Mouse (Mus musculus) forebrain, embryonic 16.5 days (tissue): Measurements from ENCODE around the gene L3mbtl1. TPM values are rescaled to one million over a fixed set of nuclear protein-coding genes. Genes with fewer than 3 reads are reported as not detected.
A peak's percentile ranks its signal among the peaks of the same experiment; 100 is the strongest.

Source experiments
- ATAC-seq: fragments of 200-750 bp; cut with Nextera tagmentation; 2 replicates; pipeline ENCODE4 v1.8.0; 2017; ENCODE audit warnings: mild to moderate bottlenecking, moderate library complexity
- H3K27ac ChIP-seq: fragments of 300-500 bp; sonication (generic); 2 replicates; pipeline ENCODE4 v1.5.1; 2014; ENCODE audit warnings: low read length, control low read depth
- H3K27me3 ChIP-seq: fragments of 300-500 bp; sonication (generic); replicated peaks from 2 replicates; pipeline ENCODE4 v1.6.1; 2014; ENCODE audit warnings: low read length; ENCODE audit not compliant: control insufficient read depth, insufficient read depth
- H3K36me3 ChIP-seq: fragments of 300-500 bp; sonication (generic); 2 replicates; pipeline ENCODE4 v1.6.1; 2014; ENCODE audit not compliant: control insufficient read depth, insufficient read depth
- H3K4me1 ChIP-seq: fragments of 300-500 bp; sonication (generic); replicated peaks from 2 replicates; pipeline ENCODE4 v1.6.1; 2014; ENCODE audit warnings: low read length; ENCODE audit not compliant: control insufficient read depth, insufficient read depth
- H3K4me2 ChIP-seq: fragments of 300-500 bp; sonication (generic); 2 replicates; pipeline ENCODE4 v1.6.1; 2014; ENCODE audit warnings: mild to moderate bottlenecking, low read length, control low read depth
- H3K4me3 ChIP-seq: fragments of 300-500 bp; sonication (generic); replicated peaks from 2 replicates; pipeline ENCODE4 v1.5.1; 2014; ENCODE audit warnings: mild to moderate bottlenecking, low read length, control low read depth
- H3K9ac ChIP-seq: fragments of 300-500 bp; sonication (generic); replicated peaks from 2 replicates; pipeline ENCODE4 v1.6.1; 2014; ENCODE audit warnings: low read depth, low read length, control low read depth
- H3K9me3 ChIP-seq: fragments of 300-500 bp; sonication (generic); 2 replicates; pipeline ENCODE4 v1.6.1; 2016; ENCODE audit warnings: low read length; ENCODE audit not compliant: control insufficient read depth
- WGBS: fragments of 180-500 bp; shearing (Covaris S2); extraction: QIAGEN DNeasy Blood & Tissue Kit; methylation state at CpG from one replicate; pipeline ENCODE4 v1.1.7; 2014; 5-methylcytosine and 5-hydroxymethylcytosine counted together
- polyA plus RNA-seq: library from polyadenylated mRNA; unstranded; fragments of >200 nt; fragmentation: Nextera tagmentation; extraction: Ambion mirVana; gene quantifications from 2 replicates; pipeline ENCODE4 v1.2.1, GENCODE M21; 2015

The L3mbtl1 gene
- polyA plus RNA-seq, 1 experiment from 2014 or later: 2.1 TPM

GRCm38 (mm10) chr2:162932706-162933105 lies 10.6 kb upstream of the L3mbtl1 start:
- Histone ChIP-seq H3K27me3 (no peaks in the 10 kb centered on the region), H3K9ac (no peak overlapping the region), H3K4me1 (peaks cover 19% of the 10 kb centered on the region), H3K27ac (no peak overlapping the region), H3K9me3 (no peaks in the 10 kb centered on the region), H3K4me2 (peak overlapping the region; percentile 71), H3K36me3 (peaks cover 34% of the 10 kb centered on the region), H3K4me3 (peak overlapping the region; percentile 100)
- no peak for ATAC-seq
- 51% methylated on average over 4 of the region's 4 CpGs for WGBS

GRCm38 (mm10) chr2:162934421-162934820 lies 8.9 kb upstream of the L3mbtl1 start:
- Histone ChIP-seq H3K4me2 (no peak overlapping the region), H3K9me3 (no peaks in the 10 kb centered on the region), H3K27ac (no peak overlapping the region), H3K36me3 (peaks cover 46% of the 10 kb centered on the region), H3K4me1 (peaks cover 19% of the 10 kb centered on the region), H3K4me3 (no peak overlapping the region), H3K27me3 (no peaks in the 10 kb centered on the region), H3K9ac (no peak overlapping the region)
- WGBS: 95% methylated on average over 19 of the region's 19 CpGs
- ATAC-seq: no peak

- no peak overlapping the region for H3K4me2 ChIP-seq
- no peaks in the 10 kb centered on the region for H3K9me3 ChIP-seq
- H3K9ac ChIP-seq: no peak overlapping the region
- peaks cover 15% of the 10 kb centered on the region for H3K4me1 ChIP-seq
- peaks cover 50% of the 10 kb centered on the region for H3K36me3 ChIP-seq
- no peak for ATAC-seq
- H3K27ac ChIP-seq: no peak overlapping the region
- H3K4me3 ChIP-seq: no peak overlapping the region
- WGBS: 97% methylated on average over 3 of the region's 3 CpGs
- H3K27me3 ChIP-seq: no peaks in the 10 kb centered on the region
Measured at GRCm38 (mm10) chr2:162935700-162936099, 7.6 kb upstream of the L3mbtl1 start.

- H3K4me2 ChIP-seq: no peak overlapping the region
- H3K4me1 ChIP-seq: peaks cover 9% of the 10 kb centered on the region
- H3K4me3 ChIP-seq: no peak overlapping the region
- no peaks in the 10 kb centered on the region for H3K27me3 ChIP-seq
- H3K9me3 ChIP-seq: no peaks in the 10 kb centered on the region
- ATAC-seq: no peak
- peaks cover 36% of the 10 kb centered on the region for H3K36me3 ChIP-seq
- H3K27ac ChIP-seq: no peak overlapping the region
- no peak overlapping the region for H3K9ac ChIP-seq
- 72% methylated on average over 1 of the region's 1 CpGs for WGBS
Measured at GRCm38 (mm10) chr2:162939562-162939961, 3.7 kb upstream of the L3mbtl1 start.

- H3K9ac ChIP-seq: no peak overlapping the region
- peaks cover 9% of the 10 kb centered on the region for H3K4me1 ChIP-seq
- H3K9me3 ChIP-seq: no peaks in the 10 kb centered on the region
- H3K27ac ChIP-seq: no peak overlapping the region
- H3K4me3 ChIP-seq: peak overlapping the region; percentile 59
- ATAC-seq: no peak
- WGBS: 4% methylated on average over 11 of the region's 11 CpGs
- peak overlapping the region; percentile 57 for H3K4me2 ChIP-seq
- H3K27me3 ChIP-seq: no peaks in the 10 kb centered on the region
- H3K36me3 ChIP-seq: peaks cover 8% of the 10 kb centered on the region
Measured at GRCm38 (mm10) chr2:162943931-162944330, 659 bp downstream of the L3mbtl1 start.

GRCm38 (mm10) chr2:162946964-162947363 lies 3.7 kb downstream of the L3mbtl1 start:
- Histone ChIP-seq H3K36me3 (no peaks in the 10 kb centered on the region), H3K9me3 (no peaks in the 10 kb centered on the region), H3K27ac (no peak overlapping the region), H3K27me3 (no peaks in the 10 kb centered on the region), H3K4me2 (no peak overlapping the region), H3K4me3 (no peak overlapping the region), H3K4me1 (peaks cover 9% of the 10 kb centered on the region), H3K9ac (no peak overlapping the region)
- ATAC-seq: no peak
- WGBS: 83% methylated on average over 5 of the region's 5 CpGs

- H3K9ac ChIP-seq: no peak overlapping the region
- no peaks in the 10 kb centered on the region for H3K27me3 ChIP-seq
- peak overlapping the region; percentile 28 for H3K4me2 ChIP-seq
- H3K27ac ChIP-seq: no peak overlapping the region
- ATAC-seq: no peak
- H3K9me3 ChIP-seq: no peaks in the 10 kb centered on the region
- H3K4me3 ChIP-seq: no peak overlapping the region
- WGBS: 33% methylated on average over 15 of the region's 15 CpGs
- peaks cover 5% of the 10 kb centered on the region for H3K4me1 ChIP-seq
- no peaks in the 10 kb centered on the region for H3K36me3 ChIP-seq
Measured at GRCm38 (mm10) chr2:162947736-162948135, 4.5 kb downstream of the L3mbtl1 start.

GRCm38 (mm10) chr2:162948221-162948620 lies 4.9 kb downstream of the L3mbtl1 start:
- Histone ChIP-seq H3K4me3 (no peak overlapping the region), H3K27ac (no peak overlapping the region), H3K36me3 (no peaks in the 10 kb centered on the region), H3K9ac (no peak overlapping the region), H3K9me3 (no peaks in the 10 kb centered on the region), H3K27me3 (no peaks in the 10 kb centered on the region), H3K4me2 (peak overlapping the region; percentile 28), H3K4me1 (0 out of 2 replicates have a peak, but pooled peaks cover 2% of the 10 kb centered on the region)
- WGBS: 58% methylated on average over 14 of the region's 14 CpGs
- ATAC-seq: no peak

GRCm38 (mm10) chr2:162950776-162951175 lies 7.5 kb downstream of the L3mbtl1 start:
- WGBS: 87% methylated on average over 2 of the region's 2 CpGs
- no peaks in the 10 kb centered on the region for H3K27me3 ChIP-seq
- no peak for ATAC-seq

GRCm38 (mm10) chr2:162956843-162957242 lies 13.6 kb downstream of the L3mbtl1 start:
- H3K27ac ChIP-seq: no peak overlapping the region
- 95% methylated on average over 2 of the region's 2 CpGs for WGBS
- no peak overlapping the region for H3K9ac ChIP-seq
- H3K36me3 ChIP-seq: no peaks in the 10 kb centered on the region
- no peaks in the 10 kb centered on the region for H3K4me1 ChIP-seq
- no peaks in the 10 kb centered on the region for H3K27me3 ChIP-seq
- no peak overlapping the region for H3K4me3 ChIP-seq
- H3K4me2 ChIP-seq: no peak overlapping the region
- no peaks in the 10 kb centered on the region for H3K9me3 ChIP-seq
- no peak for ATAC-seq

More at GRCm38 (mm10) chr2:162950776-162951175, 7.5 kb downstream of the L3mbtl1 start:
- Histone ChIP-seq H3K27ac (no peak overlapping the region), H3K4me1 (no peaks in the 10 kb centered on the region), H3K36me3 (no peaks in the 10 kb centered on the region), H3K4me3 (no peak overlapping the region), H3K4me2 (no peak overlapping the region), H3K9ac (no peak overlapping the region), H3K9me3 (no peaks in the 10 kb centered on the region)
